Mouse (Mus musculus) MEL (cell line): ENCODE measurements around the gene Endog. TPM values are rescaled to one million over a fixed set of nuclear protein-coding genes. Genes with fewer than 3 reads are reported as not detected.

ENCODE experiments used
- DNase-seq: peaks from one replicate; pipeline ENCODE4 v3.0.0; 2011; ENCODE audit warnings: low read depth, low spot score
- H3K27ac ChIP-seq: 2 replicates; pipeline ENCODE4 v1.5.1; 2012; ENCODE audit warnings: low read depth, mild to moderate bottlenecking, control low read depth, low read length, moderate library complexity; ENCODE audit not compliant: control insufficient read depth
- H3K27me3 ChIP-seq, 2 experiments: fragments of 150-350 bp in 1 of 2; sonication (generic) in 1 of 2; 2 replicates each; pipeline ENCODE4 v1.6.1; 2012; ENCODE audit warnings: low read length in 2 of 2, mild to moderate bottlenecking in 2 of 2, improper control_type of control experiment in 1 of 2, moderate library complexity in 1 of 2; ENCODE audit not compliant: insufficient read depth in 2 of 2, control insufficient read depth in 1 of 2
- H3K36me3 ChIP-seq, 2 experiments: 2 replicates each; pipeline ENCODE4 v1.6.1; 2012 to 2014; ENCODE audit warnings: low read length in 2 of 2, improper control_type of control experiment in 1 of 2, inconsistent platforms in 1 of 2, mild to moderate bottlenecking in 1 of 2; ENCODE audit not compliant: insufficient read depth in 2 of 2, control insufficient read depth in 1 of 2
- H3K4me1 ChIP-seq, 2 experiments: fragments of 150-350 bp in 1 of 2; sonication (generic) in 1 of 2; 2 replicates each; pipeline ENCODE4 v1.6.1; 2012; ENCODE audit warnings: low read length in 2 of 2, improper control_type of control experiment in 1 of 2, mild to moderate bottlenecking in 1 of 2; ENCODE audit not compliant: insufficient read depth in 2 of 2, control insufficient read depth in 1 of 2
- H3K4me3 ChIP-seq, 2 experiments: fragments of 150-350 bp in 1 of 2; sonication (generic) in 1 of 2; 2 replicates each; pipeline ENCODE4 v1.5.1; 2012; ENCODE audit warnings: low read depth in 2 of 2, low read length in 2 of 2, mild to moderate bottlenecking in 2 of 2, moderate library complexity in 2 of 2, control low read depth in 1 of 2, improper control_type of control experiment in 1 of 2; ENCODE audit not compliant: control insufficient read depth in 1 of 2, insufficient read depth in 1 of 2
- H3K79me2 ChIP-seq: 2 replicates; pipeline ENCODE4 v1.6.1; 2012; ENCODE audit warnings: mild to moderate bottlenecking, low read length, moderate library complexity; ENCODE audit not compliant: control insufficient read depth, poor library complexity, insufficient read depth
- H3K9ac ChIP-seq: 2 replicates; pipeline ENCODE4 v1.6.1; 2012; ENCODE audit warnings: low read depth, mild to moderate bottlenecking, control low read depth, low read length, moderate library complexity; ENCODE audit not compliant: control insufficient read depth, poor library complexity, severe bottlenecking
- H3K9me3 ChIP-seq: fragments of 150-350 bp; sonication (generic); replicated peaks from 2 replicates; pipeline ENCODE4 v1.6.1; 2012; ENCODE audit warnings: mild to moderate bottlenecking, low read length, improper control_type of control experiment, moderate library complexity; ENCODE audit not compliant: insufficient read depth
- CTCF ChIP-seq, 3 experiments: IDR thresholded peaks in 2 of 3; conservative IDR thresholded peaks in 1 of 3; 2 replicates each; pipeline ENCODE4 v1.5.1; 2011 to 2012; ENCODE audit warnings: low read length in 3 of 3, low read depth in 2 of 3, mild to moderate bottlenecking in 2 of 3, improper control_type of control experiment in 1 of 3, inconsistent platforms in 1 of 3, mixed read lengths in 1 of 3, moderate library complexity in 1 of 3; ENCODE audit not compliant: control insufficient read depth in 1 of 3, insufficient read depth in 1 of 3, poor library complexity in 1 of 3, severe bottlenecking in 1 of 3
- EP300 ChIP-seq, 2 experiments: IDR thresholded peaks; 2 replicates each; pipeline ENCODE4 v1.6.1; 2011; ENCODE audit warnings: improper control_type of control experiment in 2 of 2, low read length in 2 of 2, low read depth in 1 of 2, mild to moderate bottlenecking in 1 of 2
- ETS1 ChIP-seq: IDR thresholded peaks from 2 replicates; pipeline ENCODE4 v1.6.1; 2012; ENCODE audit warnings: low read depth, mild to moderate bottlenecking, inconsistent platforms, low read length, improper control_type of control experiment, moderate library complexity
- GATA1 ChIP-seq: IDR thresholded peaks from 2 replicates; pipeline ENCODE4 v1.6.1; 2011; ENCODE audit warnings: low read depth, low read length, improper control_type of control experiment
- KAT2A ChIP-seq: conservative IDR thresholded peaks from 2 replicates; pipeline ENCODE4 v1.6.1; 2012; ENCODE audit warnings: low read depth, low read length, improper control_type of control experiment, inconsistent platforms
- MAX ChIP-seq: IDR thresholded peaks from 2 replicates; pipeline ENCODE4 v1.6.1; 2011; ENCODE audit warnings: low read length, improper control_type of control experiment
- MXI1 ChIP-seq: IDR thresholded peaks from 2 replicates; pipeline ENCODE4 v1.6.1; 2011; ENCODE audit warnings: mild to moderate bottlenecking, low read depth, low read length, improper control_type of control experiment
- MYB ChIP-seq: IDR thresholded peaks from 2 replicates; pipeline ENCODE4 v1.6.1; 2011; ENCODE audit warnings: mild to moderate bottlenecking, low read depth, low read length, improper control_type of control experiment
- MYC ChIP-seq: IDR thresholded peaks from 2 replicates; pipeline ENCODE4 v1.6.1; 2011; ENCODE audit warnings: low read depth, mild to moderate bottlenecking, low read length, improper control_type of control experiment, moderate library complexity
- NELFE ChIP-seq: IDR thresholded peaks from 2 replicates; pipeline ENCODE4 v1.6.1; 2011; ENCODE audit warnings: low read depth, low read length, improper control_type of control experiment
- POLR2A ChIP-seq, 2 experiments: IDR thresholded peaks; 2 replicates each; pipeline ENCODE4 v1.6.1; 2011 to 2012; ENCODE audit warnings: low read length in 2 of 2, mild to moderate bottlenecking in 2 of 2, control low read depth in 1 of 2, improper control_type of control experiment in 1 of 2, low read depth in 1 of 2, moderate library complexity in 1 of 2; ENCODE audit not compliant: control insufficient read depth in 1 of 2, insufficient read depth in 1 of 2, poor library complexity in 1 of 2
- POLR2AphosphoS5 ChIP-seq: IDR thresholded peaks from 2 replicates; pipeline ENCODE4 v1.6.1; 2012; ENCODE audit warnings: low read depth, borderline replicate concordance, mild to moderate bottlenecking, inconsistent platforms, low read length, moderate library complexity, mixed read lengths
- RAD21 ChIP-seq: IDR thresholded peaks from 2 replicates; pipeline ENCODE4 v1.6.1; 2011; ENCODE audit warnings: mild to moderate bottlenecking, low read depth, low read length, improper control_type of control experiment
- SIN3A ChIP-seq: IDR thresholded peaks from 2 replicates; pipeline ENCODE4 v1.6.1; 2012; ENCODE audit warnings: low read length, improper control_type of control experiment, inconsistent platforms
- SMC3 ChIP-seq: IDR thresholded peaks from 2 replicates; pipeline ENCODE4 v1.6.1; 2011; ENCODE audit warnings: low read depth, low read length, improper control_type of control experiment
- TBP ChIP-seq: IDR thresholded peaks from 2 replicates; pipeline ENCODE4 v1.8.0; 2011; ENCODE audit warnings: low read depth, low read length, improper control_type of control experiment
- polyA plus RNA-seq, 2 experiments: library from polyadenylated mRNA; stranded (reverse) in 1 of 2; unstranded in 1 of 2; fragments of >175 nt in 1 of 2; fragments of >200 nt in 1 of 2; gene quantifications; 2 replicates each; pipeline versions ENCODE4 v1.2.1 to v1.2.4; 2012; ENCODE audit warnings: low replicate concordance in 2 of 2, low read depth in 1 of 2; ENCODE audit not compliant: insufficient read length in 2 of 2, insufficient read depth in 1 of 2, missing spikeins in 1 of 2
- total RNA-seq: library from RNA; depleted of rRNA; stranded (reverse); fragments of 300-350 nt; gene quantifications from 2 replicates; pipeline ENCODE4 v1.2.3, GENCODE M21; 2012

The Endog gene
- total and polyA plus RNA-seq, 3 experiments = 19.4 to 27.2 TPM; not detected in 1

DNA sequence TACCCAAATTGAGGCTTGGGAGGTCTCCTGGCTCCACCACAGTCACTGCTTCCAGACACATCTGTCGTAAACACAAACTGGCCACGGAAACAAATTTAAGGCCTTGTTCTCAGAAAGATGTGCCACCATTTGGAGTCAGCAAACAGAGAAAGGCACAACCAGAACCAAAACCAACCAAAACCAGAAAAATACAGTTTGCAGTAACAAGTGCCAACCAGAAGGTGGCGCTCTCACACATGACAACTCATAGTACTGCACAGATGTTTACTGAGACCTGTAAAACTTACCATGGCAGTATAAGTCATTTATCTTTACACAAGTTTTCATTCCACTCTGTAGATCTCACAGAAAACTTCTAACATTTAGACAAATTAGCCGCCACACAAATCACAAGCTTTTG is 4.6 kb upstream of the Endog start:
- Histone ChIP-seq H3K9ac (no peak overlapping the region), H3K9me3 (no peaks in the 10 kb centered on the region), H3K36me3 (no peaks in the 10 kb centered on the region), H3K4me1 (no peaks in the 10 kb centered on the region), H3K27ac (no peak overlapping the region), H3K4me3 (no peak overlapping the region), H3K79me2 (no peaks in the 10 kb centered on the region; the same call in 1 of the 2 replicates), H3K27me3 (peaks cover 0 to 2% of the 10 kb centered on the region in 2 experiments; a peak in 1 of 4 replicates)
- TF ChIP-seq MYB = no peak
- peak; percentile 25 for TF ChIP-seq RAD21
- no peak; a peak in 1 of 4 replicates for TF ChIP-seq EP300 (IDR thresholded peaks at IDR 0.05; ENCODE audit: low read depth in 1 of 2, low read length in 2 of 2)
- peak; percentile 41 for TF ChIP-seq SMC3
- no peak for TF ChIP-seq TBP
- TF ChIP-seq CTCF (IDR thresholded peaks at IDR 0.05 in 2 of 3, conservative IDR thresholded peaks at IDR 0.05 in 1 of 3; ENCODE audit: control insufficient read depth in 1 of 3, insufficient read depth in 1 of 3, low read depth in 2 of 3, low read length in 3 of 3, poor library complexity in 1 of 3, severe bottlenecking in 1 of 3) = peak; percentile 39 to 57 (median 56)
- no peak for TF ChIP-seq MXI1
- no peak for TF ChIP-seq NELFE
- TF ChIP-seq POLR2A (IDR thresholded peaks at IDR 0.05; ENCODE audit: control insufficient read depth in 1 of 2, insufficient read depth in 1 of 2, low read depth in 1 of 2, low read length in 2 of 2, poor library complexity in 1 of 2) = no peak
- TF ChIP-seq MAX = no peak
- peak; percentile 66 for DNase-seq

GRCm38 (mm10) chr2:30171997-30172382 is 697 bp downstream of the Endog start:
- Histone ChIP-seq H3K36me3 (peaks cover 0 to 2% of the 10 kb centered on the region in 2 experiments; a peak in 2 of 4 replicates), H3K4me1 (peaks cover 0 to 2% of the 10 kb centered on the region in 2 experiments; a peak in 1 of 4 replicates), H3K27me3 (no peaks in the 10 kb centered on the region), H3K4me3 (peak overlapping the region; percentile 64 to 78), H3K9me3 (no peaks in the 10 kb centered on the region), H3K9ac (peak overlapping the region; percentile 81), H3K79me2 (peaks cover 3% of the 10 kb centered on the region; the same call in 1 of the 2 replicates), H3K27ac (peak overlapping the region; percentile 48; the same call in 1 of the 2 replicates)
- no peak for DNase-seq
- TF ChIP-seq KAT2A (no peak), MXI1 (no peak; the same call in 1 of the 2 replicates), GATA1 (no peak), MYC (0 out of 2 replicates have a peak, but pooled peaks have one; percentile 59), POLR2AphosphoS5 (no peak), ETS1 (0 out of 2 replicates have a peak, but pooled peaks have one; percentile 12), SIN3A (no peak), MAX (peak; percentile 65), POLR2A (IDR thresholded peaks at IDR 0.05; ENCODE audit: control insufficient read depth in 1 of 2, insufficient read depth in 1 of 2, low read depth in 1 of 2, low read length in 2 of 2, poor library complexity in 1 of 2) (no peak)
